Mouse (Mus musculus) stomach, postnatal 0 days (tissue): ENCODE data around the gene Arhgap22. TPM values are rescaled to one million over a fixed set of nuclear protein-coding genes. Genes with fewer than 3 reads are reported as not detected.

ENCODE experiments used
- ATAC-seq: fragments of 200-750 bp; cut with Nextera tagmentation; 2 replicates; pipeline ENCODE4 v1.8.0; 2017; ENCODE audit not compliant: low FRiP score, low TSS enrichment
- DNase-seq: peaks from one replicate; pipeline ENCODE4 v3.0.0-alpha.2; 2016; ENCODE audit warnings: low spot score
- H3K27ac ChIP-seq: fragments of 300-500 bp; sonication (generic); replicated peaks from 2 replicates; pipeline ENCODE4 v1.5.1; 2014; ENCODE audit warnings: mild to moderate bottlenecking, control low read depth
- H3K27me3 ChIP-seq: fragments of 300-500 bp; sonication (generic); 2 replicates; pipeline ENCODE4 v1.6.1; 2014; ENCODE audit warnings: low read length; ENCODE audit not compliant: control insufficient read depth, insufficient read depth
- H3K36me3 ChIP-seq: fragments of 300-500 bp; sonication (generic); 2 replicates; pipeline ENCODE4 v1.6.1; 2014; ENCODE audit warnings: low read length, mixed read lengths; ENCODE audit not compliant: control insufficient read depth, insufficient read depth
- H3K4me1 ChIP-seq: fragments of 300-500 bp; sonication (generic); replicated peaks from 2 replicates; pipeline ENCODE4 v1.6.1; 2014; ENCODE audit warnings: antibody characterized with exemption; ENCODE audit not compliant: control insufficient read depth, insufficient read depth
- H3K4me2 ChIP-seq: fragments of 300-500 bp; sonication (generic); replicated peaks from 2 replicates; pipeline ENCODE4 v1.6.1; 2014; ENCODE audit warnings: low read depth, mild to moderate bottlenecking, control low read depth, moderate library complexity
- H3K4me3 ChIP-seq: fragments of 300-500 bp; sonication (generic); 2 replicates; pipeline ENCODE4 v1.5.1; 2014; ENCODE audit warnings: low read depth, low read length, control low read depth
- H3K9ac ChIP-seq: fragments of 300-500 bp; sonication (generic); 2 replicates; pipeline ENCODE4 v1.6.1; 2014; ENCODE audit warnings: mild to moderate bottlenecking, low read length, control low read depth, mixed read lengths
- H3K9me3 ChIP-seq: fragments of 300-500 bp; sonication (generic); 2 replicates; pipeline ENCODE4 v1.6.1; 2016; ENCODE audit warnings: low read length; ENCODE audit not compliant: control insufficient read depth
- CTCF ChIP-seq: IDR thresholded peaks from 2 replicates; pipeline ENCODE4 v1.5.1; 2016; ENCODE audit warnings: antibody characterized with exemption, low read depth, mild to moderate bottlenecking, moderate library complexity
- EP300 ChIP-seq: optimal IDR thresholded peaks from 2 replicates; pipeline ENCODE3; 2016; ENCODE audit warnings: antibody characterized with exemption
- WGBS: fragments of 180-500 bp; shearing (Covaris S2); extraction: QIAGEN DNeasy Blood & Tissue Kit; methylation state at CpG from one replicate; pipeline ENCODE4 v1.1.7; 2014; 5-methylcytosine and 5-hydroxymethylcytosine counted together
- polyA plus RNA-seq: library from polyadenylated mRNA; unstranded; fragments of >200 nt; fragmentation: Nextera tagmentation; extraction: Ambion mirVana; gene quantifications from 2 replicates; pipeline ENCODE4 v1.2.1, GENCODE M21; 2015

Gene Arhgap22
- polyA plus RNA-seq, 1 experiment from 2014 or later: 6.5 TPM

GRCm38 (mm10) chr14:33208331-33208730 is 5.5 kb upstream of the Arhgap22 start:
- no peaks in the 10 kb centered on the region for H3K27me3 ChIP-seq
- no peaks in the 10 kb centered on the region for H3K4me1 ChIP-seq
- DNase-seq: no peak
- H3K27ac ChIP-seq: no peak overlapping the region
- H3K4me3 ChIP-seq: no peak overlapping the region
- 0 out of 2 replicates have a peak, but pooled peaks have one; percentile 17 for ATAC-seq
- no peak overlapping the region for H3K9ac ChIP-seq
- 31% methylated on average over 5 of the region's 5 CpGs for WGBS
- no peaks in the 10 kb centered on the region for H3K36me3 ChIP-seq
- no peak overlapping the region for H3K4me2 ChIP-seq
- no peaks in the 10 kb centered on the region for H3K9me3 ChIP-seq
- TF ChIP-seq EP300: no peak
- no peak for TF ChIP-seq CTCF

GRCm38 (mm10) chr14:33210806-33211205 is 3.0 kb upstream of the Arhgap22 start:
- Histone ChIP-seq H3K9me3 (no peaks in the 10 kb centered on the region), H3K9ac (no peak overlapping the region), H3K4me2 (no peak overlapping the region), H3K4me1 (0 out of 2 replicates have a peak, but pooled peaks cover 2% of the 10 kb centered on the region), H3K27ac (no peak overlapping the region), H3K36me3 (no peaks in the 10 kb centered on the region), H3K4me3 (no peak overlapping the region), H3K27me3 (no peaks in the 10 kb centered on the region)
- TF ChIP-seq CTCF: no peak
- no peak for TF ChIP-seq EP300
- DNase-seq (no peak), ATAC-seq (no peak)
- 49% methylated on average over 8 of the region's 8 CpGs for WGBS

- ATAC-seq (no peak), DNase-seq (no peak)
- H3K4me2 ChIP-seq: no peak overlapping the region
- no peaks in the 10 kb centered on the region for H3K36me3 ChIP-seq
- TF ChIP-seq CTCF (no peak), EP300 (no peak)
- no peak overlapping the region for H3K4me3 ChIP-seq
- H3K9ac ChIP-seq: no peak overlapping the region
- no peaks in the 10 kb centered on the region for H3K9me3 ChIP-seq
- WGBS: 63% methylated on average over 5 of the region's 5 CpGs
- no peaks in the 10 kb centered on the region for H3K27me3 ChIP-seq
- no peak overlapping the region for H3K27ac ChIP-seq
- H3K4me1 ChIP-seq: 0 out of 2 replicates have a peak, but pooled peaks cover 2% of the 10 kb centered on the region
Measured at GRCm38 (mm10) chr14:33212271-33212957, 1.4 kb upstream of the Arhgap22 start.

- Histone ChIP-seq H3K4me2 (no peak overlapping the region), H3K9ac (no peak overlapping the region), H3K4me1 (0 out of 2 replicates have a peak, but pooled peaks cover 2% of the 10 kb centered on the region), H3K4me3 (no peak overlapping the region), H3K27ac (no peak overlapping the region), H3K9me3 (no peaks in the 10 kb centered on the region), H3K27me3 (no peaks in the 10 kb centered on the region), H3K36me3 (no peaks in the 10 kb centered on the region)
- WGBS: 84% methylated on average over 12 of the region's 12 CpGs
- TF ChIP-seq EP300: no peak
- ATAC-seq (no peak), DNase-seq (no peak)
Measured at GRCm38 (mm10) chr14:33212958-33213309, 892 bp upstream of the Arhgap22 start.

- Histone ChIP-seq H3K4me2 (no peak overlapping the region), H3K4me3 (no peak overlapping the region), H3K9ac (no peak overlapping the region), H3K9me3 (no peaks in the 10 kb centered on the region), H3K36me3 (no peaks in the 10 kb centered on the region), H3K4me1 (0 out of 2 replicates have a peak, but pooled peaks cover 2% of the 10 kb centered on the region), H3K27me3 (no peaks in the 10 kb centered on the region), H3K27ac (peak overlapping the region; percentile 53; the same call in 1 of the 2 replicates)
- peak; percentile 71 for ATAC-seq
- 19% methylated on average over 4 of the region's 4 CpGs for WGBS
- TF ChIP-seq EP300: no peak
- TF ChIP-seq CTCF: no peak
- no peak for DNase-seq
Measured at GRCm38 (mm10) chr14:33214767-33215128, 922 bp downstream of the Arhgap22 start.

GRCm38 (mm10) chr14:33215163-33215562 is 1.3 kb downstream of the Arhgap22 start:
- Histone ChIP-seq H3K4me1 (0 out of 2 replicates have a peak, but pooled peaks cover 2% of the 10 kb centered on the region), H3K36me3 (no peaks in the 10 kb centered on the region), H3K4me2 (no peak overlapping the region), H3K4me3 (no peak overlapping the region), H3K27me3 (no peaks in the 10 kb centered on the region), H3K9me3 (no peaks in the 10 kb centered on the region), H3K9ac (no peak overlapping the region), H3K27ac (no peak overlapping the region; the same call in 1 of the 2 replicates)
- WGBS: 56% methylated on average over 1 of the region's 1 CpGs
- ATAC-seq (0 out of 2 replicates have a peak, but pooled peaks have one; percentile 27), DNase-seq (no peak)
- TF ChIP-seq EP300 (no peak), CTCF (no peak)
